Mouse (Mus musculus): ENCODE measurements around the gene Exosc10.

Gene Exosc10

GRCm38 (mm10) chr4:148626623-148627185 is 68.5 kb downstream of the Exosc10 start, which contains the start of gene Tardbp:
TSS of gene Tardbp (minus strand) at chr4:148627019.
- in situ Hi-C loops (cut with MboI; ENCODE audit: low pct_unique_long_range_greater_than_20kb in 1 of 2, low sequenced_read_pairs in 2 of 2, unreplicated experiment in 1 of 2), result no loop called here

GRCm38 (mm10) chr4:148627246-148627645 is 69.0 kb downstream of the Exosc10 start:
- in situ Hi-C loops (cut with MboI; ENCODE audit: low pct_unique_long_range_greater_than_20kb in 1 of 2, low sequenced_read_pairs in 2 of 2, unreplicated experiment in 1 of 2), result no loop called here
